In the genomic region with DNA sequence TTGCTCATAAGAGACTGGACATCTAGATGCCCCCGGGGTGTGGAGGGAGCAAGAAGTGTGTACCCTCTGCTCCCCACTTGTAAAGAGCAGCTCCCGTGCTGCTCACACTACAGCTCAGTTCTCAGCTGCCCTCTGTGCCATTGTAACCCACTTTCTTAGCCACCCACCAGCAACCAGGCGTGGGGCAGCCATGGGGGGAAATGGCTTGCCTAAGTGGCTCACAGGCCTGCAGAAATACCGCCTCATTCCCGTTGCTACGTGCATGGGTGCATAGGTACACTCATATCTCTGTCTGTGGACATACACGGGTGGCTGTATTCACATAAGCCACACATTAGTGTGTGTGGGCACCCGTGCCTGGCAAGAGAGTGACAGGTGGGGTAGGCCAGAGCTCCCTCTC, we compare ENCODE assay signal across 30 mouse cellular contexts. TPM values are rescaled to one million over a fixed set of nuclear protein-coding genes. Genes with fewer than 3 reads are reported as not detected.
"Had no signal": no experiment of that assay in that cellular context is flagged by ENCODE, and none has a peak within 500 bp of the region (broad histone marks: within the 10 kb centered on the region; RNA-seq: fewer than 3 reads in every experiment).

No protein-coding gene starts in this region.

- H3K9ac ChIP-seq: heart, embryonic 13.5 days; heart, embryonic 15.5 days; hindbrain, embryonic 12.5 days; hindbrain, embryonic 13.5 days; hindbrain, embryonic 14.5 days; hindbrain, embryonic 15.5 days; intestine, embryonic 15.5 days; kidney, embryonic 15.5 days had no signal

- DNase-seq: heart, postnatal 10 days; heart, postnatal 36 days; heart, postnatal 4 days; kidney, adult 11 months; kidney, adult 18-20 months; kidney, adult 2 months; kidney, adult 8-10 months; kidney, adult 9 months; kidney, postnatal 10 days; kidney, postnatal 14 days; kidney, postnatal 25 days; kidney, postnatal 36 days; kidney, postnatal 4 days; layer of hippocampus, adult 9-11 months; layer of hippocampus, postnatal 36 days had no signal

- H3K4me3 ChIP-seq: heart, embryonic 13.5 days; heart, embryonic 15.5 days; hindbrain, embryonic 10.5 days; hindbrain, embryonic 12.5 days; hindbrain, embryonic 13.5 days; hindbrain, embryonic 15.5 days; intestine, embryonic 15.5 days; kidney, embryonic 15.5 days; layer of hippocampus, adult 2 months; left cerebral cortex, adult 2 months had no signal

- H3K27ac ChIP-seq: heart, embryonic 13.5 days; heart, embryonic 15.5 days; hindbrain, embryonic 10.5 days; hindbrain, embryonic 12.5 days; hindbrain, embryonic 13.5 days; hindbrain, embryonic 14.5 days; hindbrain, embryonic 15.5 days; hindbrain, postnatal 0 days; intestine, embryonic 15.5 days; kidney, embryonic 15.5 days; kidney, postnatal 0 days; layer of hippocampus, adult 2 months; left cerebral cortex, adult 2 months had no signal

- H3K36me3 ChIP-seq: heart, embryonic 13.5 days; heart, embryonic 15.5 days; hindbrain, embryonic 10.5 days; hindbrain, embryonic 12.5 days; hindbrain, embryonic 13.5 days; hindbrain, embryonic 15.5 days; intestine, embryonic 15.5 days; kidney, embryonic 15.5 days had no signal

RNA-seq across cellular contexts. Expression of gene Tnxb, which starts 7.4 kb away (rescaled TPM):
- polyA plus RNA-seq: inflammation-experienced regulatory T-cells, adult 6 months had no signal

RNA-seq across cellular contexts. Expression of gene Prrt1, which starts 33.6 kb away (rescaled TPM):
- total RNA-seq: hematopoietic stem cell, adult 5-6 weeks had no signal
